11 mouse cellular contexts compared by ENCODE assay signal in genomic region chr2:180861561-180861960, GRCm38 (mm10). TPM values are rescaled to one million over a fixed set of nuclear protein-coding genes. Genes with fewer than 3 reads are reported as not detected.
A peak's percentile ranks its signal among the peaks of the same experiment; 100 is the strongest.
DNase-seq lines count a peak whose midpoint lies in the region; ATAC-seq lines count a peak whose summit lies in the region.
"Had no signal": no experiment of that assay in that cellular context is flagged by ENCODE, and none has a peak within 500 bp of the region (broad histone marks: within the 10 kb centered on the region; RNA-seq: fewer than 3 reads in every experiment).

No protein-coding gene starts in this region.

- no peaks in the 10 kb centered on the region for H3K36me3 ChIP-seq in midbrain, embryonic 11.5 days (ENCODE audit: control insufficient read depth, insufficient read depth, low read length)
- H3K36me3 ChIP-seq in midbrain, embryonic 10.5 days = no peaks in the 10 kb centered on the region
- H3K36me3 ChIP-seq in midbrain, embryonic 12.5 days = no peaks in the 10 kb centered on the region

- no peak overlapping the region for H3K9ac ChIP-seq in midbrain, embryonic 11.5 days (ENCODE audit: low read length)
- H3K9ac ChIP-seq in midbrain, embryonic 12.5 days (replicated peaks) = no peak overlapping the region

- H3K4me1 ChIP-seq in midbrain, embryonic 11.5 days (ENCODE audit: control insufficient read depth, insufficient read depth, low read length) = peaks cover 9% of the 10 kb centered on the region
- peaks cover 22% of the 10 kb centered on the region for H3K4me1 ChIP-seq in midbrain, embryonic 10.5 days
- H3K4me1 ChIP-seq in midbrain, embryonic 12.5 days = peaks cover 19% of the 10 kb centered on the region; the same call in 1 of the 2 replicates

- H3K27ac ChIP-seq in midbrain, embryonic 11.5 days (ENCODE audit: low read depth, low read length) = peak overlapping the region; percentile 35
- H3K27ac ChIP-seq in midbrain, embryonic 10.5 days (replicated peaks) = no peak overlapping the region
- 0 out of 2 replicates have a peak overlapping the region, but pooled peaks have one; percentile 11 for H3K27ac ChIP-seq in midbrain, embryonic 12.5 days (replicated peaks)

- no peaks in the 10 kb centered on the region for H3K9me3 ChIP-seq in midbrain, embryonic 11.5 days (ENCODE audit: control insufficient read depth, low read length)
- H3K9me3 ChIP-seq in midbrain, embryonic 10.5 days (replicated peaks) = no peaks in the 10 kb centered on the region
- no peaks in the 10 kb centered on the region for H3K9me3 ChIP-seq in midbrain, embryonic 12.5 days

- 78% methylated on average over 12 of the region's 12 CpGs for WGBS in midbrain, embryonic 11.5 days
- 88% methylated on average over 12 of the region's 12 CpGs for WGBS in midbrain, embryonic 10.5 days
- WGBS in midbrain, embryonic 12.5 days = 61% methylated on average over 12 of the region's 12 CpGs

- H3K4me3 ChIP-seq in midbrain, embryonic 11.5 days (ENCODE audit: low read depth, low read length) = no peak overlapping the region
- H3K4me3 ChIP-seq in midbrain, embryonic 10.5 days = no peak overlapping the region
- no peak overlapping the region for H3K4me3 ChIP-seq in midbrain, embryonic 12.5 days

- DNase-seq in midbrain, embryonic 11.5 days (ENCODE audit: low spot score, missing footprints) = no peak
- DNase-seq in midbrain, embryonic 10.5 days (ENCODE audit: low spot score) = no peak
- DNase-seq in layer of hippocampus, adult 11-12 months (ENCODE audit: low spot score) = peak; percentile 70
- peak; percentile 40 for DNase-seq in telencephalon, adult 2 months (ENCODE audit: low read depth, low spot score)
- no peak for DNase-seq in thymus, postnatal 25 days
- no peak for DNase-seq in spleen, postnatal 36 days (ENCODE audit: low spot score in 2 of 2)
- no peak for DNase-seq in adrenal gland, postnatal 25 days
- DNase-seq: heart, adult 11 months; lung, adult 18-20 months; thymus, adult 18-20 months had no signal

- H3K27me3 ChIP-seq in midbrain, embryonic 11.5 days (ENCODE audit: control insufficient read depth, insufficient read depth, low read length) = no peaks in the 10 kb centered on the region
- H3K27me3 ChIP-seq in midbrain, embryonic 10.5 days (ENCODE audit: low read depth, poor library complexity, severe bottlenecking) = peaks cover 12% of the 10 kb centered on the region; the same call in 1 of the 2 replicates
- peaks cover 6% of the 10 kb centered on the region; the same call in 1 of the 2 replicates for H3K27me3 ChIP-seq in midbrain, embryonic 12.5 days

- ATAC-seq in midbrain, embryonic 11.5 days (ENCODE audit: low FRiP score) = no peak
- peak; percentile 44; the same call in 1 of the 2 replicates for ATAC-seq in midbrain, embryonic 12.5 days (ENCODE audit: low FRiP score, low read depth)

- no peak overlapping the region for H3K4me2 ChIP-seq in midbrain, embryonic 11.5 days
- H3K4me2 ChIP-seq in midbrain, embryonic 12.5 days (replicated peaks) = no peak overlapping the region

RNA-seq across cellular contexts. Expression of gene Ythdf1, which starts 59.2 kb away (rescaled TPM):
- 68.5 and 72.4 TPM in 2 replicates for polyA plus RNA-seq in midbrain, embryonic 11.5 days (2014; fragmentation: Nextera tagmentation; extraction: Ambion mirVana)
- polyA plus RNA-seq in midbrain, embryonic 10.5 days (2016; fragmentation: Nextera tagmentation; extraction: Ambion mirVana) = 51.9 and 61.4 TPM in 2 replicates
- polyA plus RNA-seq in midbrain, embryonic 12.5 days (2016; fragmentation: Nextera tagmentation; extraction: Ambion mirVana) = 65.2 and 67.2 TPM in 2 replicates
- total RNA-seq in adrenal gland, postnatal 25 days (2021) = 43.5 and 54.0 TPM in 2 replicates

Comparison
In these comparisons a context has a peak if more than half of its experiments do, and no peak if none do; other contexts are left out.
1. DNase-seq: peak in layer of hippocampus, adult 11-12 months (single experiment) and telencephalon, adult 2 months (single experiment); none in midbrain, embryonic 11.5 days (single experiment), midbrain, embryonic 10.5 days (single experiment), thymus, postnatal 25 days (single experiment), spleen, postnatal 36 days (0 of 2) and adrenal gland, postnatal 25 days (single experiment).